Mouse (Mus musculus) olfactory bulb, adult 2 months (tissue): Measurements from ENCODE around the gene E2f8. TPM values are rescaled to one million over a fixed set of nuclear protein-coding genes. Genes with fewer than 3 reads are reported as not detected.

Experiments
- H3K27ac ChIP-seq: fragments of 200-500 bp; 2 replicates; pipeline ENCODE4 v1.5.1; 2012; ENCODE audit warnings: low read depth, low read length; ENCODE audit not compliant: insufficient read depth
- H3K4me1 ChIP-seq: fragments of 200-500 bp; 2 replicates; pipeline ENCODE4 v1.6.1; 2012; ENCODE audit warnings: low read length; ENCODE audit not compliant: control insufficient read depth, insufficient read depth
- H3K4me3 ChIP-seq: fragments of 200-500 bp; 2 replicates; pipeline ENCODE4 v1.5.1; 2012; ENCODE audit warnings: mild to moderate bottlenecking, low read depth, low read length, moderate library complexity; ENCODE audit not compliant: insufficient read depth
- CTCF ChIP-seq: fragments of 200-500 bp; IDR thresholded peaks from 2 replicates; pipeline ENCODE4 v1.5.1; 2012; ENCODE audit warnings: low read depth, mild to moderate bottlenecking, low read length, moderate library complexity; ENCODE audit not compliant: insufficient read depth
- POLR2A ChIP-seq: fragments of 200-500 bp; IDR thresholded peaks from 2 replicates; pipeline ENCODE4 v1.6.1; 2012; ENCODE audit warnings: mild to moderate bottlenecking, low read depth, low read length, moderate library complexity; ENCODE audit not compliant: insufficient read depth
- WGBS: fragments of 180-500 bp; shearing (Covaris S2); methylation state at CpG from one replicate; pipeline ENCODE4 v1.1.7; 2018; 5-methylcytosine and 5-hydroxymethylcytosine counted together
- polyA plus RNA-seq: library from polyadenylated mRNA; stranded (reverse); fragments of >200 nt; gene quantifications from 2 replicates; pipeline ENCODE4 v1.2.4, GENCODE M21; 2012; ENCODE audit warnings: low replicate concordance; ENCODE audit not compliant: missing spikeins, insufficient read depth, insufficient read length

Gene E2f8
- polyA plus RNA-seq, 1 experiment, result not detected

- Histone ChIP-seq H3K4me3 (peak overlapping the region; percentile 77), H3K4me1 (peaks cover 18% of the 10 kb centered on the region), H3K27ac (no peak overlapping the region)
- WGBS, result under 1% methylated on average over 77 of the region's 77 CpGs
- no peak for TF ChIP-seq CTCF
- TF ChIP-seq POLR2A, result no peak
Measured at GRCm38 (mm10) chr7:48880591-48881481, 560 bp downstream of the E2f8 start.

- H3K27ac ChIP-seq, result no peak overlapping the region
- 75% methylated on average over 3 of the region's 3 CpGs for WGBS
- no peak for TF ChIP-seq CTCF
- TF ChIP-seq POLR2A, result no peak
- peaks cover 25% of the 10 kb centered on the region for H3K4me1 ChIP-seq
- H3K4me3 ChIP-seq, result no peak overlapping the region
Measured at GRCm38 (mm10) chr7:48879574-48879973, 1.8 kb downstream of the E2f8 start.

GRCm38 (mm10) chr7:48877786-48878390 lies 3.5 kb downstream of the E2f8 start:
- 71% methylated on average over 15 of the region's 15 CpGs for WGBS

GRCm38 (mm10) chr7:48876526-48876925 lies 4.9 kb downstream of the E2f8 start:
- WGBS, result 64% methylated on average over 4 of the region's 4 CpGs
- no peak overlapping the region for H3K4me3 ChIP-seq
- no peak overlapping the region for H3K27ac ChIP-seq
- no peak for TF ChIP-seq POLR2A
- no peak for TF ChIP-seq CTCF
- H3K4me1 ChIP-seq, result peaks cover 17% of the 10 kb centered on the region

More at GRCm38 (mm10) chr7:48877786-48878390, 3.5 kb downstream of the E2f8 start:
- TF ChIP-seq POLR2A (no peak), CTCF (no peak)
- Histone ChIP-seq H3K27ac (no peak overlapping the region), H3K4me1 (peaks cover 25% of the 10 kb centered on the region), H3K4me3 (no peak overlapping the region)

GRCm38 (mm10) chr7:48875096-48875495 lies 6.3 kb downstream of the E2f8 start:
- Histone ChIP-seq H3K4me1 (peaks cover 11% of the 10 kb centered on the region; the same call in 1 of the 2 replicates), H3K27ac (no peak overlapping the region), H3K4me3 (no peak overlapping the region)
- TF ChIP-seq CTCF (no peak), POLR2A (no peak)
- 69% methylated on average over 14 of the region's 14 CpGs for WGBS

- 96% methylated on average over 11 of the region's 11 CpGs for WGBS
- TF ChIP-seq CTCF (no peak), POLR2A (no peak)
- H3K27ac ChIP-seq, result no peak overlapping the region
- 0 out of 2 replicates have a peak, but pooled peaks cover 7% of the 10 kb centered on the region for H3K4me1 ChIP-seq
- H3K4me3 ChIP-seq, result no peak overlapping the region
Measured at GRCm38 (mm10) chr7:48871292-48871691, 10.1 kb downstream of the E2f8 start.

GRCm38 (mm10) chr7:48870579-48871180 lies 10.7 kb downstream of the E2f8 start:
- 0 out of 2 replicates have a peak, but pooled peaks cover 7% of the 10 kb centered on the region for H3K4me1 ChIP-seq
- TF ChIP-seq CTCF, result no peak
- TF ChIP-seq POLR2A, result no peak
- WGBS, result 96% methylated on average over 21 of the region's 21 CpGs

GRCm38 (mm10) chr7:48870144-48870543 lies 11.3 kb downstream of the E2f8 start:
- no peak for TF ChIP-seq CTCF
- TF ChIP-seq POLR2A, result no peak
- H3K4me3 ChIP-seq, result no peak overlapping the region
- WGBS, result 94% methylated on average over 6 of the region's 6 CpGs
- H3K4me1 ChIP-seq, result 0 out of 2 replicates have a peak, but pooled peaks cover 5% of the 10 kb centered on the region
- H3K27ac ChIP-seq, result no peak overlapping the region

More at GRCm38 (mm10) chr7:48870579-48871180, 10.7 kb downstream of the E2f8 start:
- no peak overlapping the region for H3K4me3 ChIP-seq
- no peak overlapping the region for H3K27ac ChIP-seq
